Mouse (Mus musculus) frontal cortex, postnatal 36 days (tissue): Measurements from ENCODE around the gene Ech1.
A peak's percentile ranks its signal among the peaks of the same experiment; 100 is the strongest.

ENCODE experiments used
- DNase-seq, 2 experiments: peaks; one replicate each; pipeline ENCODE4 v3.0.0; 2022; ENCODE audit warnings: low spot score in 2 of 2

Ech1 gene

GRCm38 (mm10) chr7:28818861-28819452, 6.1 kb upstream of the Ech1 start:
- DNase-seq: no peak

DNA sequence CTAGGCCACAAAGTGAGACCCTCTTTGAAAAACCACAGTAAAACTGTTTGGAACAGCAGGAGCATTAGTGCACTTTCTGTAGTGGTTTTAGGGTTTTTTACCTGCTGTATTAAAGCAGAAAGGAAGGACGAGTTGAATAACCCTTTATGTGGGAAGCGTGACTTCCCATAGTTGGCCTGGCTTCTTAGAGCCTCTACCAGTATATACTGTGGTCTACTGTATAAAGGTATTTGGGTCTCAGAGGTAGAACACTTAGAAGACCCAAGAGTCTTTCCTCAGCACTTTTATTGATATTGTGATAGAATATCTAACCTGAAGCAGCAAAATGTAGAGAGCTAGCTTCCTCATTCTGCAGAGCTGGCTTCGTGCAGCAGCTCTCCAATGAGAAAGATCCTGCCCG, 5.4 kb upstream of the Ech1 start:
- no peak for DNase-seq

DNA sequence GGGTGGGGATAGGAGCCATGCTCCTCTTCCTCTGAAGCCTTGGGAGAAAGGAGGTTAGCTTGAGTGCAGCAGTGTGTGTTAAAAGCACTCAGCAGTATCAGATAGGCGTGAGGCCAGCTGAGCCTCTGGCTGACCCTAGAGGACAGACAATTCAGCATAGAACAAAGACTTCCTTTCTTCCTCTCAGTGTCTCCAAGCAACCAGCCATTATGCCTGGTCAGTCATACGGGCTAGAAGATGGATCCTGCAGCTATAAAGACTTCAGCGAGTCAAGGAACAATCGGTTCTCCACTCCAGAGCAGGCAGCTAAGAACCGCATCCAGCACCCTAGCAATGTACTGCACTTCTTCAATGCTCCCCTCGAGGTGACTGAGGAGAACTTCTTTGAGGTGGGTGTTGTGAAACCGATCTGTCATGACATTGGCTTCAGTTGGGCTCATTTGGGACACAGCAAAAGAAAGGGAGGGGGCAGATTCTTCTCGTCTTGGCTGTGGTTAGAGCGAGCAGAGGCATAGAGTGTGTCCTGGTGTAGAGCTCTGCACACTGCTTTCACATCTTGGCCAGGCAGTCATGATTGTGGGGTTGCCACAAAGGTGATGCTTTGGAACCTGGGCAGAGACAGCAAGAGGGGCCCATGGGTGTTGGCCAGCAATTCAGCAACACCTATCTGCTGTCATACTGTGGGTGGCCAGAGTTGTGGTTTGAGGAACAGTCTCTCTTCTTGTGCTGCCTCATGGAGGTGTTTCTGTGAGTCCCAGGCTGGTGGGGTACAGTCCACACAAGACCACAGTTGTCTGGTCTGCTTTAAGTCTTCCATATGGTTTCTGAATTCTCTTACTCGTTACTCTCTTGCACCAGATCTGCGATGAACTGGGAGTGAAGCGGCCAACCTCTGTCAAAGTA, 4.4 kb upstream of the Ech1 start:
- no peak for DNase-seq

GRCm38 (mm10) chr7:28821261-28821831, 3.7 kb upstream of the Ech1 start:
- peak; percentile 57 for DNase-seq

DNA sequence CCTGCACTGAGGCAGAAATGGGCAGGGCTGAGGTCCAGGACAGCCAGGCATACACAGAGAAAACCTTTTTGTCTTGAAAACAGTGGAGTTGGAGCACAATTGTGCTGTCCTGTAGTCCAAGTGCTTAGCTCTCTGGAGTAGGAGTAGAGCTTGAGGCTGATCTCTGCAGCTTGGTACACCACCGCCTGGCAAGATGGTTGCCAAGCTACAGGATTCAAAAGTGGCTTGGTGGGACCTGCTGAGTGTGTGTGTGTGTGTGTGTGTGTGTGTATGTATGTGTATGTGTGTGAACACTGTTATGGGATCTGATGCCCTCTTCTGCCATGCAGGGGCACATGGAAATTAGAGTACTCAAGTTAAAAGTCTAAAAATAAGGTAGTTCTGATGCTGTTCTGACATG, 2.5 kb upstream of the Ech1 start:
- no peak for DNase-seq

GRCm38 (mm10) chr7:28822993-28823903, 1.8 kb upstream of the Ech1 start:
- no peak for DNase-seq

DNA sequence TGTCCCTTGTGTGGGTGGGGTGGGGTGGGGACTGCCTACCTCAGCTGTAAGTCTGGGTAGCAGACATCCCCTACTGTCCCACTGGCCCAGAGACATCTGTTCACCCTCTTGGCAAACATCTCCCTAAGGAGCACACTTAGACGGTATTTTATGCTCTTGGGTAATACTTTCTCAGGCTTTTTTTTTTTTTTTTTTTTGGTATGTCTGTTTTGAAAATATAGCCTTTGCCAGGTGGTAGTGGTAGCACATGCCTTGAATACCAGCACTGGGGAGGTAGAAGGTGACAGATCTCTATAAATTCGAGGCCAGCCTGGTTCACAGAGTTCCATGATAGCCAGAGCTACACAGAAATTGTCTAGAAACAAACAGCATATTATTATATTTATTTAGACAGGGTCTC, 1.1 kb upstream of the Ech1 start:
- no peak for DNase-seq

DNA sequence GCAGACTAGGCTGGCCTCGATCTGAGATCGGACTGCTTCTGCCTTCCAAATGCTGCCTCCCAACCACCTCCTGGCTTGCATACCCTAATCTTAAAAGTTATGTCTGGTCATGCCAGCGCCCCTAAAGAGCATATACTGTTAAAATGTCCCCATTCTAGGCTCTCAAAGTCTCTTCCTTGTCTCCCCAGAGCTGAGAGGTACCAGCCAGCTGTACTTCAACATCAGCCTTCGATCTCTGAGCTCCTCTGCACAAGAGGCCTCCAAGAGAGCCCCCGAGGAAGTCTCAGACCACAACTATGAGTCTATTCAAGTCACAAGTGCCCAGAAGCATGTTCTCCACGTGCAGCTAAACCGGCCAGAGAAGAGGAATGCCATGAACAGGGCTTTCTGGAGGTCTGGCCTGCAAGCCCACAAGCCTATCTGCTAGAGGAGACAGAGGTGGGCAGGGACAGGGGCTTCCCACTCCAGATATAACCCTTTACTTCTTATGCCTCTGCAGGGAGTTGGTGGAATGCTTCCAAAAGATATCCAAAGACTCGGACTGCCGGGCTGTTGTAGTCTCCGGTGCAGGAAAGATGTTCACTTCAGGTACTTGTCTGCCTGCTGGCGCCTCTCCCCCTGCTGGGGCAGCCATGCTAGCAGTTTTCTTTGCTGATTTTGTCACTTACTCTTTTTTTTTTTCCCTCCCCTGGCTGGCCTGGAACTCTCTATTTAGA, 827 bp downstream of the Ech1 start:
- no peak for DNase-seq

DNA sequence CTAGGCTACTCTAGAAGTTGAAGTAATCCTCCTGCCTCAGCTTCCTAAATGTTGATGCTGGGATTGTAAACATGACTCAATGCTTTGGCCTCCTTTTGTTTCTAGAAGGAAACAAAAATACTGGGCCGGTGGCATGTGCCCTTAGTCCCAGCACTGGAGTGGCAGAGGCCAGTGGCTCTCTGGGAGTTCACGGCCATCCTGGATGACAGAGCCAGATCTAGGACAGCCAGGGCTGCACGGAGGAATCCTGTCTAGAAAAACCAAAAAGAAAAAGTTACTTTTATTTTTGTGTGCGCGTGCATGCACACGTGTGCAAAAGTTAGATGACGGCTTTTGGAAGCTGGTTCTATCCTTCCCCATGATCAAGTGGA, 1.4 kb downstream of the Ech1 start:
- DNase-seq: no peak

DNA sequence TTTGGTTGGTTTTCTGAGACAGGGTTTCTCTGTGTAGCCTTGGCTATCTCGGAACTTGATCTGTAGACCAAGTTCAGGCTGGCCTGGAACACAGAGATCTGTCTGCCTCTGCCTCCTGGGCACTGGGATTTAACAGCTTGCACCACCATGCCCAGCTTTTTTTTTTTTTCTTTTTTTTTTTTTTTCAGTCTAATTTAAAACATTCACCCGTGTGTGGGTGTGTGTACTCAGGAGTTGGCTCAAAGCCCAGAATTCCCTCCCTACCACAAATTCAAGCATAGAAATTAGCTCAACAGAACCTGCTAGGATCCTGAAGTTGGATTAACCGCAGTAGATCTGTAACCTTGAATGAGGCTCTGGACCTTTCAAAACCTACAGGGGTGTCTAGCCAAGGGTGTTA, 2.3 kb downstream of the Ech1 start:
- peak; percentile 49 to 79 for DNase-seq

DNA sequence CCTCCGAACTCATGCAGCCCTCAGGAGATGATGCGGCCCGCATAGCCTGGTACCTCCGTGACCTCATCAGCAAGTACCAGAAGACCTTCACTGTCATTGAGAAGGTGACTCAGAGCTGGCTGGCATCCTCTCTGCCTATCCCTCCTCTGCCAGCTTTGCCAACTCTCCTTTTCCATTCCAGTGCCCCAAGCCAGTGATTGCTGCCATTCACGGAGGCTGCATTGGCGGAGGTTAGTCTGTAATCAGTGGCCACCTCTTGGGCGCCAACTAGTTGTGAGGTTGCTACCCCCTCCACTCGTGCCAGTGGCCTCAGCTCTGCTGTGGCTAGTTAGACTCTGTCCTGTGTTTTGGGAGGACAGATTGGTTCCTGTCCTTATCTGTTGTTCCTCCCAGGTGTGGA, 4.8 kb downstream of the Ech1 start:
- DNase-seq: no peak

- DNase-seq: no peak
Observed at GRCm38 (mm10) chr7:28830981-28831380, 6.0 kb downstream of the Ech1 start.

- no peak for DNase-seq
Observed at GRCm38 (mm10) chr7:28831411-28832125, 6.6 kb downstream of the Ech1 start.

DNA sequence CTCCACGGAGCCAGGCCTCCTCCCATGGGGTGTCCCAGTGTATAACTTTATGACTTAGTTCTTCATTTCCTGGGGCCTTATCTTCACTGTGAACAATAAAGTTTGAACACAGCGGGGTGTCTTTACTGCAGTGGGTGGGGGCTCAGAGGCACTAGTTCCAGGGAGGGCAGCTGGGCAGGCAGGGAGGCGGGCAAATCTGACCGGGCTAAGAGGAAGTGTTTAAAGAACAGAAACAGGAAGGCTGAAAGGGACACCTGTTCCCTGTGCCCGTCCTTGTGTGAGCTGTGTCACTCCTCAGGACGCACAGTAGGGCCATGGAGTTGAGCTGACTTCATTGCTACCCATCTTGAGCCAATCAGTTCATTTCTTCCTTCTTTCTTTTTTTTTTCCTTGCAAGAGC, 7.1 kb downstream of the Ech1 start:
- no peak for DNase-seq

GRCm38 (mm10) chr7:28833723-28834347, 8.8 kb downstream of the Ech1 start, which contains the start of gene Lgals4:
Gene Lgals4 (plus strand): TSS chr7:28833854.
- no peak for DNase-seq

DNA sequence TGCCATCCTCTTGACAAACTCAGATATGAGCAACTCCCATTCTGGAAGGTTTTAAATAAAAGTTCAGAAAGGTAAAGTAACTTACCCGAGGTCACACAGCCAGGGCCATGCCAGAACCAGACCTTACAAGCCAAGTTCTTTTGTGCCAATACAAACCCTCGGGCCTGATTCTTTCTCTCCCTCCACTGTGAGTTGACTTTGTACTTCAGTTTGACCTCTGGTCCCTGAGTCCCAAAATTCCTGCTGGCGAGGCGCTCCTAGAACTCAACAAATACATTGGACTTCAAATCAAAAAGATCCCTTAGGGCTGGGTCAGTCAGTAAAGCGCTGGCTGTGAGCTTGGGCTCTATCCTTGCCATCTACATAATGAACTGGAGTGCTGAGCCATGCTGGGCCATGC, 11.9 kb downstream of the Ech1 start:
- DNase-seq: no peak

DNA sequence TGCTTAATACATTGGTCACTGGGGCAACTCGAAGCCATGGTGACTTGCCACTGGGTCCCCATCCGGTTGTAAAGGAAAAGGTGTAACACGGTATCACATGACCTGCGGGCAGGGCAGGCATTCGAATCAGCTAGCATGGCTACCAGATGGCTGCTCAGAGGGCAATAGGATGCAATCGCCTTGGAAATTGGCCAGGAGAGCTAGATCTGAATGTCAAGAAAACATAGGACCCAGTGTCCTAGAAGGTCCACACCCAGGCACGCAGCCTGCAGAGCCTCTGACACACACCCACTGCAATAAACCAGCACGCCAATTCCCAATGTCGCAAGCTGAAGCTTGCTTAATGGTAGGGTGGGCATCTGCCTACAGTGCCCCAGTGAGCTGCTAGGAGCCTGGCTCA, 13.3 kb downstream of the Ech1 start:
- no peak for DNase-seq

- DNase-seq: no peak
Observed at GRCm38 (mm10) chr7:28847273-28847672, 22.3 kb downstream of the Ech1 start.

DNA sequence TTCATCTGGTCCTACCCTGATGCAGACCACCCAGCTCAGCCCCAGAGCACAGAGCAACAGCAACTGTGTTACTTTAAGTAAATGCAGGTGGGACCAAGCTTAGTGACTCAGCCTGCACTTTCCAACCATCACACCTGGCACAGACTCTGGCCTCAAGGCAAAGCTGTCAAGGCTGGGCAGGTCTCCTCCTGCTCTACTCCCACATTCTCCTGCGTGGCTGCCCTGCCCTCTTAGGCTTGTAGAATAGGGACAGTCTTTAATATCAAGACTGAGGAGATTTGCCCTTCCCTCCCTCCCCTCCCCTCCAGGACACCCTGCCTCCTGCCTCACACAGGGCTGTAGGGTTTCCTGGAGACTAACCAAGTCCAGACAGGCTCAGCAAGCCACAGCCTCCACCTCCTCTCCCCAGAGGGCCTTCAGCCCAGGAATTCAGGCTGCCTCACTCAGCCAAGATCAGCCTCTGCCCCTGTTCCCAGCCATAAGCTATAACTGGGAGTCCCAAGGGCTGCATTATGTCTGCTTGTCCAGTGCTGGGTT, 24.8 kb downstream of the Ech1 start:
- no peak for DNase-seq

DNA sequence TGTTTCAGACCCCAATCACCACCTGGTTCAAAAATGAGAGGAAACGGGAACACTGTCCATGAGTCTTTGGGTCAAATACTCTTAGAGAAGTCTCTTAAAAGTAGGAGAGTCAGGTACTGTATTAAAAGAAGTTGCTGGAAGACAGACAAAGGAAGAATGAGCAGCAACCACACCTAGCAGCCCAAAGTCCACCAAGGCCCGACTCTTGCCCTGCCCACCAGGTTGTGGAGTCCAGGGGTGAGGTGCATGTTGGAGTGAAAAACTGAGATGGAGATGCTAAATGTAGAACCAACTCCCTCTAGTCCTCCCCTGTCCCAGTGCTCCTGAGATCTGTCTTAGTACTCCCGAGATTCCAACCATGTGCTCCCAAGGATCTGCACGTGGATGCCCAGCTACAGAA, 25.6 kb downstream of the Ech1 start:
- DNase-seq: no peak
